Mouse (Mus musculus) kidney, adult 9 months (tissue): ENCODE results near the gene Slc22a14.
"Not testable (repeated sequence)": the region's sequence is repeated elsewhere in the genome, so short reads cannot be mapped to it uniquely, and the experiment has no call there.

Experiments used
- DNase-seq: peaks from one replicate; pipeline ENCODE4 v3.0.0; 2022

Slc22a14 gene

DNA sequence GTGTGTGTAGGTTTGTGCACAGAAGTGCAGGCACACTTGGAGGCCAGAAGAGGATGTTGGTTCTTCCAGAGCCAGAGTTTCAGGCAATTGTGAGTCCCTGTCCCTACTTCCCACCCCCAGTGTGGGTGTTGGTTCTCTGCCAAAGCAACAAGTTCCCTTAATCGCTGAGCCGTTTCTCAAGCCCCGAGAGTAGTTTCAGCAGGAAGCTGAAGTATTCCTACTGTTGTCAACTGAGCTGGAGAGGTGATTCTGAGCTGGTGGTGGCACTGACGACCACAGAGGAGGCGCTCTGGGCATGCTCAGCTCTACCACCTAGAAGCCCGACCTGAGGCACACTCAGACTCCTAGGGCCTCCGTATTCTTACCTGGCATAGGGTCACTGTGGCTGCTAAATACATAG lies at the start of gene Slc22a14:
Gene Slc22a14 (minus strand): TSS at position 270 of the 400 bp plus-strand sequence.
- DNase-seq, result no peak

GRCm38 (mm10) chr9:119409864-119410263 lies 44.5 kb upstream of the Slc22a14 start:
- peak; percentile 57 for DNase-seq

DNA sequence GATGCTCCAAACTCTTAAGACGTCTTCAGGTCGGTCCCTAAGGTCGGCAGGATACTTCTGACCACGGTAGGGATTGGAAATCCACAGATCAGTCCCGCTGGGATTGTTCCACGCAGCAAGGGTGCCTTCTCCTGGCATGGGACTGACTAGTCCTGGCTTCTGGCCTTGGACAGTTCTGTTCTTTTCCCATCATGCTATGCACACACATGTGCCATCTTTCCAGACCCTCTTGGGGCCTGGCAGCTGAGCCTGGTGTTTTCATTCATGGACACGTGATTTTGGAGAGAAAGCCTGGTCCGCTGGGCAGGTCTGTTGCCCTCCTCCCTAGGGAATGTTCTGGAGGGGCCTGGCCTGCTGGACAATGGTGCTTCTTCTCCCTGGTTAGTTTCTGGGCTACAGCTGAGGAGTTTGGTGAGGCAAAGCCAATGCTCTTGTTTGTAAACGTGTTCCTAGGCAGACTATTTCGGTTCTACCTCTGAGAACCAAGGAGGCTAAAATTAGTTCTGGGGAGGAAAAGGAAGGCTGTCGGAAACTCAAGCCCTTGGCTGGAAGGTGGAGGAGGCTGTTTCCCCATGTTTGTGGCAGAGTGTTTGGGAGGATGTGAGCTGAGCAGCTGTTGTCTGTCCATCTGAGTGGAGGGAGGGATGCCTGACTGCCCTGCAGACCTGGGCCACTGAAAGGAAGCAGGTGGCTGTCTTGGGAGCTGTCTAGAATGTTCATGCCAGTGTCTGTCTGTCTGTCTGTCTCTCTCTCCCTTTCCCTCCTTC lies 43.7 kb upstream of the Slc22a14 start:
- DNase-seq, result no peak

DNA sequence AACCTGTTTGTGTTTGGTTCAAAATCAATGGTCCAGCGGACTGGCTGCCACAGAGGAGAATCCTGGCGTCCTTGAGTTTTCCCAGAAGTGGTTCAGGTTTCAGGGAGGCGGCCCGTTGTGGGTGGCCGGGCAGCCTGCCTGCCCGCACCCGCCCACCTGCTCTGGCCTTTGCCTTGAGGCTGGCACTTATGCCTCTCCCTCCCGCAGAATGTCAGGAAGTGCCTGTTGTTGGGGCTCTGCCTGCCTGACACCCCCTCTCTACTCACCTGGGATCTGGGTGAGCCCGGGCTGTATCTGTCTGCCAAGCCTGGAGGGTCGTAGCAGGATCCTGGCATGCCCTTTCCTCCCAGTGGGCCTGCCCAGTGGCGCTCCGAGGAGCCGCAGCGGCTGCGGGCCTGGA lies 42.5 kb upstream of the Slc22a14 start:
- peak; percentile 82 for DNase-seq

DNA sequence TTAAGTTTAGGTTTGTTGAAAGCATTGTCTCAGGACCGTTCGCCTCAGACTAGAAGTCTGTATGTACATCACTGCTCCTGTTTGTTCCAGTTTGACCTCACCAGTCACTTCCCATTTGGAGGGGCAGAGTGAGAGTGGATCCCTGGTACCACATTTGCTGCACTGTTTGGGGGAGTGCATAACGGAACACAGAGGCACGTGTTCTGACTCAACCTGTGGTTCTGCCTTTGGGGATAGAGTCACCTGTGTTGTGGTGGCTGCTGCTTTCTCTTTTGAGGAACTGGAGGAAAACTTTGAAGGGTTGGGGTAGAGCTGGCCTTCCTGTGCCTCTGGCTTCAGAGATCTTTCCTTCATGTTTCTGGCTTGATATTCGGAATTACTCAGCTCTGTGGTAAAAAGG lies 38.7 kb upstream of the Slc22a14 start:
- no peak for DNase-seq

- DNase-seq, result peak; percentile 40
These were observed 37.9 kb upstream of the Slc22a14 start for GRCm38 (mm10) chr9:119403236-119403641.

DNA sequence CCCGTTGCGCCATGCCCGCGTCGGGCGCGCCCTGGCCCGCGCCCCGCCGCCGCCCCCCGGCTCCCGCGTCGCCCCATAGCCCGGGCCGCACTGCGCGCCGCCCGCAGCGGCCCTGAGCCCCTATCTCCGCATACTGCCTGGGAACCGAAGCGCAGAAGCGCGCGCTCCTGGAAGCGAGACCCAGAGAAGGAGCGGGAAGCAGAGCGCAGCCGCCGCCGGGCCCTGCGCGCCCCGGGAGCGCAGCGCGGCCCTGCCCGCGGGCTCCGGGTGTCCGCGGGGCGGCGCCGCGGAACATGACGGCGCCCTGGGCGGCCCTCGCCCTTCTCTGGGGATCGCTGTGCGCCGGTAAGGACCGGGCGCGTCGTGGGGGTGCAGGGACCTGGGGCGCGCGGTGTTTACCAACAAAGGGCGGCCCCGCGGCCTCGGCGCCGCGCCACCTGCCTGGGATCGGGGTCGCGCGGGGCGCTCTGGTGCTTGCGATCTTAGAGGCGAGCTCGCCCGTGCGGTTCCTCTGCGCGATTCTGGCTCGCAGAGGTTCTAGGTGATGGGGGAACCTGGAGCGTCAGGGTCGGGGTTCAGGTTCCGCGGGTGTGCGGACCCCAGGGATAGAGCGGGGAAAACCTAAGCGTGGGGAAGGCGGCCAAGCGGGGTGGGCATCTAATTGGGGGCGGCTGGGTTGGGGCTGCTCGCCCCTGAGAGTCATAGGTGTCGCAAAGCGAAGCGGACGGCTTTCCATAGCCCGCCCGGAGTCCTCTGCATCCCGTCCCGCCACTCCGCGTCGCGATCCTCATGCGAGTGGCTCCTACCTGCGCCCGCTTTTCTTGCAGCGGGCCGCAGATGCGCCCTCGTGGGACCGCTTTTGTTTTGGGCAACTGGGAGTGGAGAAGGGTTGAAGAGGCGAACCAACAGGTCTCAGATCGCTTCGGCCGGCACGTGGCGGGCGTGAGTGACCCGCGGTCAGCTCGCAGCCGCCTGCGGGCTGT lies 37.2 kb upstream of the Slc22a14 start:
- peak; percentile 55 for DNase-seq

DNA sequence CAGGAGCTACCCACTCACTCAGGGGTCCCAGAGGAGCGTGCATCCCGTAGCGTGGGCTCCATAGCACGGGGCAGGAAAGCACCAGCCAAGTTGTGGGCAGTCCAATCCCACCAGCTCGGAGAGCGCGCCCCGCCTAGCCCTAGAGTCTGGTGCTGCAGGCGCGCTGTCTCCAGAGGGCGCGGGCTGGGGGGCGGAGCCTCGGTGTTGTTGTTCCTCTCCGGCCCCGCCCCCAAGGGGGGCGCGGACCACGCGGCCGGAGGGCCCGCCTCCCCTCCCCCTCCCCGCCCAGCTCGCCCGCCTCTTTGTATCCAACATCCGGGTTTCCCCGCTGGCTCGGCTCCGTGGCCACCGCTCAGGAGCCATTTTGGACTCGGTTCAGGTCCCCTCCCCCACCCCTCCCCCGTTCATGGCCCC lies 36.5 kb upstream of the Slc22a14 start, which contains the start of gene Acvr2b:
Gene Acvr2b (plus strand): TSS at position 318 of the 414 bp plus-strand sequence.
- DNase-seq, result peak; percentile 96

DNA sequence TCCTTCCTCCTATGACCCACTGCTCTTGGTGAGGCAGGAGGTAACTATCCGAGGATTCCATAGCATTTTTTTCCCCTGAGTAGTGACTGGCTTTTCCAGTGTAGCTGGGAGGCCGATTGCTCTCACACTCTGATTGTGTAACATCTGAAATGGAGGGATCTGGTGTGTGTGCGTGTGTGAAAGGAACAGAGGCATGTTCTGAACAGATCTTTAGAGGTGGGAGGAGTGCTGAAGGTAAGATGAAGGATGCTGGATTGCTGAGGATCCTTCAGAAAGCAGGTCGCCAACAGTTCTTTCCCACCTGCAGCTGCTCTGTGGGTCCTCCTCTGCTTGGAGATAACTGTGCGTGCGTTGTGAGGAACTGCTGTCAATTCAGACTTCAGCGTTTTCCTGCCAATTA lies 36.0 kb upstream of the Slc22a14 start:
- no peak for DNase-seq

DNA sequence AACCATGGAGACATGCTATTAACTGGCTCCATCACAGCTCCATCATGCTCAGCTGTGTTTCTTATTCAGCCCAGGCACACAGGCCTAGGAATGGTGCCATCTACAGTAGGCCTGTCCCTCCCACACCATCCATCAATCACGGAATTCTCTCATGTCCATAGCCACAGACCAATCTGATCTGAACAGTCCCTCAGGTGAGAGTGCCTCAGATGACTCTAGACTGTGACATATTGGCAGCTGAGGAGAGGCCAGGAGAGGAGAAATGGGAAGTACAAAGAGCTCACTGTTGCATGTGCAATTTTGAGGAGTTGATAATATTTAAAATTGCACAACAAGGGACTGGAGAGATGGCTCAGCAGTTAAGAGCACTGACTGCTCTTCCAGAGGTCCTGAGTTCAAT lies 29.5 kb upstream of the Slc22a14 start:
- DNase-seq, result no peak

DNA sequence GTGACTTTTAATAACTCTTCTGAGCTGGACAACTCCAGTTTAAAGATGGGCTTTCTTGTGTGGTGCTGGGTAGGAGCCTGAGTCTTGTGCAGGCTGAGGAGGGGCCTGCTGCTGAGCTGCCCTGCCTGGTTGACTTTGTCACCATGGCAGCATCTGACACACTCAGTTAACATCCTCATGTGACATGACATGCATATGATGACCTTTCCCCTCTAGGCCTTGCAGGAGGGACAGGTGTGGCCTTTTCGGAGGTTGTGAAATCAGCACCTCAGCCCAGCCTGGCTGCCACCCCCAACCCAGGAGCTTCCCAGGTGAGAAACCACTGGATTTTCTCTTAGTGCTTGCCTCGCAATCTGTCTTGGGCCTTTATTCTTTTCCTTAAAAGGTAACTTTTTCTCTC lies 24.9 kb upstream of the Slc22a14 start:
- no peak for DNase-seq

DNA sequence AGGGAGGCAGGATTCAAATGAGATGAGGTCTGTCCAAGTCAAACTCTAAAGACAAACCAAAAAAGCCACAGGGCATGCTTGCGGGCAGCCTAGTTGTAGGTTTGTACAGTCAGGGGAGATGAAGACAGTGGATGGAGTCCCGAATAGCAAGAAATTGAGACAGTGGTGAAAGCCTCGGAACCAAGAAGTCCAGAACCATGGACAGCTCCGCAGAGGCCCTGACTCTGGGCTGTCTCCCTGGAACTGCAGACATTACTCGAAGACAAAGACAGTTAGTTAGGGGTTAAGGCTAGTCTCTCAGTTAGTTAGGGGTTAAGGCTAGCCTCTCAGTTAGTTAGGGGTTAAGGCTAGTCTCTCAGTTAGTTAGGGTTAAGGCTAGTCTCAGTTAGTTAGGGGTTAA lies 23.6 kb upstream of the Slc22a14 start:
- no peak for DNase-seq

DNA sequence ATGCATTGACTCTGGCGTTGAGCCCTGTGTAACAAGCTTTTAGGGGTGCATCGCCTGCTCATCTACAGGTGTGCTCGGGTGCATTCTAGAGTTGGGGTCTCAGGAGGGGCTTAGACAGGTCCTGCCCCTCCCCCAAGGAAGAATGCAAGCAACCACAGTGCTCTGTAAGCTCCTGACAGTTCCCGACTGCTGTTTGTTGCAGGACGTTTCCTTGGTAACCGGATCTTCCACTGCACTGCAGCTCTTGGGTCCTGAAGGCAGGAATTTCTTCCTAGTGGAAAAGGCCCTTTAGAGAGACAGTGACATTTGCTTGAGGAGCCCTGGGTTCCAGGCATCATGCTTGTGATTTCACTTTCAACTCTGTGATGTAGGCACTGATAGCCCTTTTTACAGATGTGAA lies 17.2 kb upstream of the Slc22a14 start:
- no peak for DNase-seq

DNA sequence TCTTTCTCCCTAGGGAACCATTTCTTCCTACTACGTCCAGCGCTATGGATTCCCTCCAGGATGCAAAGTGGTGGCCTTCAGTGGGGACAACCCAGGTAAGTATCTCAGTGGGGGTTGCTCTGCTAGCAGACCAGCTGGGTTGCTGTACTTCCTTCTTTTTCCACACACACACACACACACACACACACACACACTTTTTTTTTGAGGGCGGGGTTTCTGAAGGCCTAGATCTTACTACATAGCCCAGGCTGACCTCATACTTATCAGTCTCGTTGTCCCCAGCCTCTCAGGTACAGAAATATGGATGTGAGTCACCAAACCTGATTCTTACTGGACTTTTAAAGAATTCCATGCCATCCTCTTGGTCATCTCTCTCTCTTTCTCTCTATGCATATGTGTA lies 12.9 kb upstream of the Slc22a14 start:
- DNase-seq, result no peak

DNA sequence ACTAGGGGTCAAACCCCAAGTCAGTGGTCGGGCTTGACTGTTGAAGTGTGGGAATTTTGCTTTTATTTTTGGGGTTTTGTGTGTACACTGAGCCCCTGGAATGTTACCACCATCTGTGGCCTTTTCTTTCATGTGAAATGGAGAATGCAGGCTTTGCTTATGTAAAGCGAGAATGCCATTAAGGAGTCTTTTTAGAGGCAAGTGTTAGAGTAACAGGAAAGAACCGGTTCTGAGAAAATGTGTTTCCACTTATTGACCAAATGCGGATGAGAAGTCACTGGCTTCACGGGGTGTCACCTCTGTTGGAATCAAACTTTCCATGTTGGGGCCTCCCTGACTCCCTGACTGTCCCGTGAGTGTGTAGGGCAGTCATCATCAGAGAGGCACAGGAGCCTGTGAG lies 10.2 kb upstream of the Slc22a14 start:
- no peak for DNase-seq

GRCm38 (mm10) chr9:119375008-119375407 lies 9.7 kb upstream of the Slc22a14 start:
- no peak for DNase-seq

GRCm38 (mm10) chr9:119371251-119371650 lies 5.9 kb upstream of the Slc22a14 start:
- no peak for DNase-seq

- not testable (repeated sequence) for DNase-seq
These were observed 5.4 kb upstream of the Slc22a14 start for GRCm38 (mm10) chr9:119370770-119371169.

- peak; percentile 74 for DNase-seq
These were observed 3.0 kb upstream of the Slc22a14 start for GRCm38 (mm10) chr9:119368367-119368766.

DNA sequence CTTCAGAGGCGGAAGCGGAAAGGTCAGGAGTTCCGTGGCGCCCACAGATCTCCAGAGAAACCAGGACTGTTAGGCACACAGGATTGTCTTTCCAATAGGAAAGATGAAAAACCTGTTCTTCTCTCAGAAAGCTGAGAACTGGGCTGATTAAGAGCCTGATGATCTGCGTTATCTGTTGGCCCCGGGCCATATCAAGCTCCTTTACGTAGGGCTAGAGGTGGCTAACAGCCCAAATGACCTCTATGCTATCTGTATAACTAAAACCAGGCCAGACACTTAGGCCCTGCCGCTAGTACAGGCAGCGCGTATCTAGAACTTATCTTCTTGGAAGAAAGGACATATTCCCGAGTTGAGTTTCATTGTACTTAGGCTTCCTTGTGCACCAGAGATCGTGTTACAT lies 2.1 kb downstream of the Slc22a14 start:
- DNase-seq, result no peak

DNA sequence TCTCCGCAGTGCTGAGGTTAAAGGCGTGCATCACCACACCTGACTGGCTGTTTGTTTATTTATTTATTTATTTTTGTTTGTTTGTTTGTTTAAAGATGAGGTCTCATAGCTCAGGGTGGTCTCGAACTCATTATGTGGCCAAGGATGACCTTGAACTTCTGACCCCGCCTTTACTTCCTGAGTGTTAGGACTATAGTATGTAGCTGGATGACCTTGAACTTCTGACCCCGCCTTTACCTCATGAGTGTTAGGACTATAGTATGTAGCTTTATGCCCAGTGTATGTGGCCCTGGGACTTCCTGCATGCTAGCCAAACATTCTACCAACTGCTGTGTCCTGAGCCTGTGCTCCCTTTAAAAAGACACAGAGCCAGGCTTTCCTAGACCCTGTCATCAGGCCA lies 3.9 kb downstream of the Slc22a14 start:
- no peak for DNase-seq

DNA sequence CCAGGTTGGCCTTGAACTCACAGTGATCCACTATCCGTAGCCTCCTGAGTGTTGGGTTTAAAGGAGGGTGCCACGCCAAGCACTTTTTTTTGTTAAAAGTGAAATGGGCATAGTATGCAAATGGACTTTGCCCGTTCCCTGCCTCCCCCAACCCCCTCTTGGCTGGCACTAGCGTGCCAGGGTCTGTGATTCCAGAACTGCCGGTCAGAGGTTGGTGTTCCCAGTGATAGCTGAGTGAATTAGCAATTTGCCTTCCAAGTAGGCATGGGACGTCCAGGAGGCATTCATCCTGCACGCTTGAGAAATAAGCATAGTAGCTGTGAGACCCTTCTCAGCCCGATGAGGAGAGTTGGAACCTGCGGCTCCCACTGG lies 7.3 kb downstream of the Slc22a14 start:
- peak; percentile 92 for DNase-seq

DNA sequence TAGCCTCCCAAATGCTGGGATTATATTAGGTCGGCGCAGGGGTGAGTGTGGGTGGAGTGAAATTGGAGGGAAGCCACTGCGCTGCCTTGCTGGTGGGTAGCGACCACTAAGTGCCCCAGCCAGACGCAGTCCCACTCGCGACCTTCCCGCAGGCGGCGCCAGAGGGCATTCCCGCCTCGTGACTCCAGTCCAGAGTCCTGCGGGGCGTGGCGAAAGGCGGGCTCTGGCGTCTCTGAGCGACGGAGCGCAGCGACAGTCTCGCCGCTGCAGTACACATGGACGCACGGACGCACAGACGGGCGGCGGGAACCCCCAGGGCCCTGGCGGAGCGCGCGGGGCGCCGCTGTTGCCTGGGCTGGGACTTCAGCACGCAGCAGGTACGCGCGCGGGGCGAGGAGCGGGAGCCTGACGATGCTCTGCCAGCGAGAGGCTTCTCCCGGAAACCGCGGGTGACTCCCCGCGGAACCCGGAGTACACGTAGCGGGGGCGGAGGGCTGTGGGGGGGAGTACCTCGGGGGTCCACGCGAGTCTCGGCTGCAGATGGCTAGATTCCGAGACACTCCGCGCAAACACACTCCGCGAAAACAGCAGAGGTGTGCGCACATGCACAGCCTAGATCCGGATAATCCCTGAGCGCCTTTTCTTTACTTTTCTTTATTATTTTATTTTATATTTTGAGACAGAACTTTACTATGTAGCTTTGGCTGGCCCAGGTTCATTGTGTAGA lies 7.9 kb downstream of the Slc22a14 start, which contains the start of gene Xylb:
Gene Xylb (plus strand): TSS at position 51 of the 727 bp plus-strand sequence.
- peak; percentile 96 for DNase-seq
